Mouse (Mus musculus): ENCODE results near the gene Syp. TPM values are rescaled to one million over a fixed set of nuclear protein-coding genes. Genes with fewer than 3 reads are reported as not detected.

Gene Syp
- polyA plus RNA-seq, 1 experiment from 2014 or later = 87.9 TPM

- no peak for ATAC-seq
- WGBS = 78% methylated on average over 21 of the region's 21 CpGs
- H3K27me3 ChIP-seq = no peaks in the 10 kb centered on the region
- H3K9me3 ChIP-seq = no peaks in the 10 kb centered on the region
- 0 out of 2 replicates have a peak, but pooled peaks cover 4% of the 10 kb centered on the region for H3K4me1 ChIP-seq (replicated peaks)
- H3K4me3 ChIP-seq (replicated peaks) = no peak overlapping the region
- H3K27ac ChIP-seq = no peak overlapping the region
- no peak overlapping the region for H3K9ac ChIP-seq (replicated peaks)
- no peak overlapping the region for H3K4me2 ChIP-seq (replicated peaks)
- no peaks in the 10 kb centered on the region for H3K36me3 ChIP-seq
These were observed 27.6 kb downstream of the Syp start for GRCm38 (mm10) chrX:7665739-7666502.

GRCm38 (mm10) chrX:7670390-7670881, 32.2 kb downstream of the Syp start:
- Histone ChIP-seq H3K36me3 (no peaks in the 10 kb centered on the region), H3K4me1 (replicated peaks) (0 out of 2 replicates have a peak, but pooled peaks cover 4% of the 10 kb centered on the region), H3K27ac (no peak overlapping the region), H3K9me3 (no peaks in the 10 kb centered on the region), H3K27me3 (0 out of 2 replicates have a peak, but pooled peaks cover 2% of the 10 kb centered on the region), H3K4me3 (replicated peaks) (peak overlapping the region; percentile 36), H3K9ac (replicated peaks) (peak overlapping the region; percentile 46; the same call in 1 of the 2 replicates), H3K4me2 (replicated peaks) (peak overlapping the region; percentile 52)
- WGBS = 31% methylated on average over 18 of the region's 19 CpGs
- ATAC-seq = peak; percentile 70

GRCm38 (mm10) chrX:7670921-7671623, 32.8 kb downstream of the Syp start, which contains the start of gene Plp2:
TSS of gene Plp2 (minus strand) at chrX:7671390.
- Histone ChIP-seq H3K36me3 (no peaks in the 10 kb centered on the region), H3K27ac (no peak within 1 kb of the TSS), H3K27me3 (0 out of 2 replicates have a peak, but pooled peaks cover 2% of the 10 kb centered on the region), H3K4me1 (replicated peaks) (0 out of 2 replicates have a peak, but pooled peaks cover 4% of the 10 kb centered on the region), H3K4me3 (replicated peaks) (peak within 1 kb of the TSS; percentile 36), H3K9ac (replicated peaks) (peak within 1 kb of the TSS; percentile 46), H3K4me2 (replicated peaks) (peak within 1 kb of the TSS; percentile 52), H3K9me3 (no peaks in the 10 kb centered on the region)
- WGBS = 24% methylated on average over 33 of the region's 36 CpGs
- ATAC-seq = peak; percentile 64

- Histone ChIP-seq H3K9me3 (no peaks in the 10 kb centered on the region), H3K36me3 (no peaks in the 10 kb centered on the region), H3K27me3 (0 out of 2 replicates have a peak, but pooled peaks cover 2% of the 10 kb centered on the region), H3K4me1 (replicated peaks) (0 out of 2 replicates have a peak, but pooled peaks cover 4% of the 10 kb centered on the region), H3K4me2 (replicated peaks) (no peak overlapping the region), H3K27ac (no peak overlapping the region), H3K4me3 (replicated peaks) (no peak overlapping the region), H3K9ac (replicated peaks) (no peak overlapping the region)
- no peak for ATAC-seq
- WGBS = 52% methylated on average over 6 of the region's 6 CpGs
These were observed 34.5 kb downstream of the Syp start for GRCm38 (mm10) chrX:7672739-7673138.

GRCm38 (mm10) chrX:7673578-7674281, 35.5 kb downstream of the Syp start:
- no peak for ATAC-seq
- 36% methylated on average over 12 of the region's 12 CpGs for WGBS
- H3K9me3 ChIP-seq = no peaks in the 10 kb centered on the region
- 0 out of 2 replicates have a peak, but pooled peaks cover 4% of the 10 kb centered on the region for H3K4me1 ChIP-seq (replicated peaks)
- 0 out of 2 replicates have a peak, but pooled peaks cover 2% of the 10 kb centered on the region for H3K27me3 ChIP-seq
- no peaks in the 10 kb centered on the region for H3K36me3 ChIP-seq
- H3K4me3 ChIP-seq (replicated peaks) = no peak overlapping the region
- H3K27ac ChIP-seq = no peak overlapping the region
- H3K9ac ChIP-seq (replicated peaks) = no peak overlapping the region
- no peak overlapping the region for H3K4me2 ChIP-seq (replicated peaks)

- 39% methylated on average over 28 of the region's 28 CpGs for WGBS
- peak overlapping the region; percentile 43 for H3K4me2 ChIP-seq (replicated peaks)
- H3K9ac ChIP-seq (replicated peaks) = no peak overlapping the region
- 0 out of 2 replicates have a peak, but pooled peaks cover 4% of the 10 kb centered on the region for H3K4me1 ChIP-seq (replicated peaks)
- peak overlapping the region; percentile 19 for H3K4me3 ChIP-seq (replicated peaks)
- 0 out of 2 replicates have a peak, but pooled peaks cover 2% of the 10 kb centered on the region for H3K27me3 ChIP-seq
- no peak overlapping the region for H3K27ac ChIP-seq
- H3K9me3 ChIP-seq = no peaks in the 10 kb centered on the region
- ATAC-seq = peak; percentile 9; the same call in 1 of the 2 replicates
- no peaks in the 10 kb centered on the region for H3K36me3 ChIP-seq
These were observed 36.2 kb downstream of the Syp start for GRCm38 (mm10) chrX:7674284-7675000.

- Histone ChIP-seq H3K4me3 (replicated peaks) (peak overlapping the region; percentile 19), H3K4me1 (replicated peaks) (0 out of 2 replicates have a peak, but pooled peaks cover 4% of the 10 kb centered on the region), H3K4me2 (replicated peaks) (peak overlapping the region; percentile 43), H3K9ac (replicated peaks) (no peak overlapping the region), H3K36me3 (no peaks in the 10 kb centered on the region), H3K27me3 (0 out of 2 replicates have a peak, but pooled peaks cover 2% of the 10 kb centered on the region), H3K27ac (no peak overlapping the region), H3K9me3 (no peaks in the 10 kb centered on the region)
- peak; percentile 18; the same call in 1 of the 2 replicates for ATAC-seq
- 43% methylated on average over 10 of the region's 10 CpGs for WGBS
These were observed 36.7 kb downstream of the Syp start for GRCm38 (mm10) chrX:7675001-7675380.

GRCm38 (mm10) chrX:7678986-7679385, 40.7 kb downstream of the Syp start:
- H3K36me3 ChIP-seq = no peaks in the 10 kb centered on the region
- 46% methylated on average over 3 of the region's 3 CpGs for WGBS

GRCm38 (mm10) chrX:7679405-7680056, 41.3 kb downstream of the Syp start:
- Histone ChIP-seq H3K36me3 (no peaks in the 10 kb centered on the region), H3K4me2 (replicated peaks) (peak overlapping the region; percentile 49), H3K9me3 (no peaks in the 10 kb centered on the region), H3K9ac (replicated peaks) (no peak overlapping the region; the same call in 1 of the 2 replicates), H3K27ac (no peak overlapping the region), H3K27me3 (no peaks in the 10 kb centered on the region), H3K4me3 (replicated peaks) (peak overlapping the region; percentile 28), H3K4me1 (replicated peaks) (no peaks in the 10 kb centered on the region)
- 18% methylated on average over 27 of the region's 27 CpGs for WGBS
- ATAC-seq = peak; percentile 95

More at GRCm38 (mm10) chrX:7678986-7679385, 40.7 kb downstream of the Syp start:
- H3K27me3 ChIP-seq = no peaks in the 10 kb centered on the region
- H3K9me3 ChIP-seq = no peaks in the 10 kb centered on the region
- no peak overlapping the region for H3K4me3 ChIP-seq (replicated peaks)
- ATAC-seq = no peak
- H3K9ac ChIP-seq (replicated peaks) = no peak overlapping the region
- H3K4me1 ChIP-seq (replicated peaks) = no peaks in the 10 kb centered on the region
- H3K4me2 ChIP-seq (replicated peaks) = no peak overlapping the region
- no peak overlapping the region for H3K27ac ChIP-seq

GRCm38 (mm10) chrX:7680057-7680412, 41.8 kb downstream of the Syp start:
- no peak overlapping the region; the same call in 1 of the 2 replicates for H3K9ac ChIP-seq (replicated peaks)
- ATAC-seq = peak; percentile 69; the same call in 1 of the 2 replicates
- peak overlapping the region; percentile 28 for H3K4me3 ChIP-seq (replicated peaks)
- no peaks in the 10 kb centered on the region for H3K4me1 ChIP-seq (replicated peaks)
- H3K9me3 ChIP-seq = no peaks in the 10 kb centered on the region
- no peak overlapping the region for H3K27ac ChIP-seq
- WGBS = 32% methylated on average over 12 of the region's 12 CpGs
- H3K27me3 ChIP-seq = no peaks in the 10 kb centered on the region
- H3K36me3 ChIP-seq = no peaks in the 10 kb centered on the region
- H3K4me2 ChIP-seq (replicated peaks) = peak overlapping the region; percentile 49
